Comparison of ENCODE assay signal across 18 mouse cellular contexts in genomic region chr1:16821186-16821585, GRCm38 (mm10).
"Had no signal": no experiment of that assay in that cellular context is flagged by ENCODE, and none has a peak within 500 bp of the region (broad histone marks: within the 10 kb centered on the region; RNA-seq: fewer than 3 reads in every experiment).

No protein-coding gene starts in this region.

- DNase-seq: liver, postnatal 0 days; lung, embryonic 14.5 days; lung, postnatal 10 days; lung, postnatal 4 days; midbrain, embryonic 14.5 days; retina, postnatal 1 day; right cerebral cortex, adult 18-20 months; right cerebral cortex, postnatal 25 days; right cerebral cortex, postnatal 4 days; thymus, adult 2 months; thymus, postnatal 36 days had no signal

- H3K4me2 ChIP-seq: liver, embryonic 15.5 days; lung, embryonic 14.5 days; midbrain, embryonic 12.5 days; neural tube, embryonic 13.5 days; neural tube, embryonic 15.5 days; stomach, embryonic 15.5 days had no signal

- H3K4me3 ChIP-seq: liver, embryonic 15.5 days; midbrain, embryonic 10.5 days; midbrain, embryonic 12.5 days; neural tube, embryonic 13.5 days; neural tube, embryonic 15.5 days; stomach, embryonic 15.5 days had no signal

- H3K36me3 ChIP-seq: liver, embryonic 15.5 days; midbrain, embryonic 10.5 days; midbrain, embryonic 12.5 days; neural tube, embryonic 13.5 days; neural tube, embryonic 15.5 days; stomach, embryonic 15.5 days had no signal

- H3K27me3 ChIP-seq: liver, embryonic 15.5 days; midbrain, embryonic 12.5 days; neural tube, embryonic 13.5 days; neural tube, embryonic 15.5 days; stomach, embryonic 15.5 days had no signal

- ATAC-seq: liver, postnatal 0 days; midbrain, embryonic 16.5 days had no signal
